Mouse (Mus musculus) mesoderm, embryonic 11.5 days (tissue): ENCODE measurements around the gene Mboat2.

Source experiments
- DNase-seq: peaks from one replicate; pipeline ENCODE4 v3.0.0-alpha.2; 2012; ENCODE audit warnings: low read depth, low spot score

Gene Mboat2

DNA sequence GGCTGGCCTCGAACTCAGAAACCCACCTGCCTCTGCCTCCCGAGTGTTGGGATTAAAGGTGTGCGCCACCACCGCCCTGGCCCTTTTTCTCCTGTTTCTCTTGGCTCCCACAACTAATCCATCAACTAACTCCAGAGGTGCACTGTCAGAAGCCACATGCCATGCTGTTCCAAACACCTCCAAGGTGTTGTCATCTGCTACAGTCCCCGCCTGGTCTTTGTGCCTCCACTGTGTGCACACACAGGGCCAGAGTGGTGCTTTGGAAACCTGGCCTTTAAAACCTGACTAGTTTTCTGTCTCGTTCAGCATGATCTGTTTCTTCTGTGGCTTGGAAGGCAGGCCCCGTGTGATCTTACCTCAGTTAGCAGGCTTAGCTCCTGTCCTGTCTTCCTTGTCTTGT, 113.9 kb downstream of the Mboat2 start:
- DNase-seq = no peak

DNA sequence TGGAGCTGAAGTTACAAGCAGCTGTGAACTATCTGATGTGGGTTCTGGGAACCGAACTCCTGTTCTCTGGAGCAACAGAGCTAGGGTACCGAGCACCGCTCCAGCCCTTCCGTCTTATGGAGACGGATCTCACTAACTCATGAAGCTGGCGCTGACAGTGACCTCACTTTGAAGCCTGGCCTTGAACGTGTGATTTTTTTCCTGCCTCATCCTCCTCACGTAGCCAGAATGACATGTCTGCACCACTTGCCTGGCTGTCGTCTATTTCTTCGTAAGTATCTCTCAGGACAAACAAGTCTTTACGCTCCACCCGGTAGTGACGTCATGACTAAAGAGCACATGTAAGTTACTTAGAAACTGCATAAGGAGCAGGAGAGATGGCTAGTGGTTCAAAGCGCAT, 116.4 kb downstream of the Mboat2 start:
- no peak for DNase-seq

DNA sequence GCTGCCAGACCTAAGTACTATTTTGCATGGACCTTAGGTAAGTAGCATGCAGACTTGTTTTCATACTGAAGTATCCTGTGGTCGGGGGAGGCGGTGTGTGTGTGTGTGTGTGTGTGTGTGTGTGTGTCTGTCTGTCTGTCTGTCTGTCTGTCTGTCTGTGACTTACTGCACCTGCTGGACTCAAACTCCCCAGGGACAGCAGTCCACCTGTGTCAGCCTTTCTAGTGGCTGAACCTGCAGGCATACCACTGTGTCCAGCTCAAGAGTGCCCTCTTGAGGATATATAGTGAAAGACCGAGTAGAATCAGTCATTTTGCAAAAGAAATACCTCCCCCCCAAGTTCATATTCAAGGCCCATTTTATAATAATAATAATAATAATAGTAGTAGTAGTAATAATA, 117.7 kb downstream of the Mboat2 start:
- peak; percentile 76 for DNase-seq

DNA sequence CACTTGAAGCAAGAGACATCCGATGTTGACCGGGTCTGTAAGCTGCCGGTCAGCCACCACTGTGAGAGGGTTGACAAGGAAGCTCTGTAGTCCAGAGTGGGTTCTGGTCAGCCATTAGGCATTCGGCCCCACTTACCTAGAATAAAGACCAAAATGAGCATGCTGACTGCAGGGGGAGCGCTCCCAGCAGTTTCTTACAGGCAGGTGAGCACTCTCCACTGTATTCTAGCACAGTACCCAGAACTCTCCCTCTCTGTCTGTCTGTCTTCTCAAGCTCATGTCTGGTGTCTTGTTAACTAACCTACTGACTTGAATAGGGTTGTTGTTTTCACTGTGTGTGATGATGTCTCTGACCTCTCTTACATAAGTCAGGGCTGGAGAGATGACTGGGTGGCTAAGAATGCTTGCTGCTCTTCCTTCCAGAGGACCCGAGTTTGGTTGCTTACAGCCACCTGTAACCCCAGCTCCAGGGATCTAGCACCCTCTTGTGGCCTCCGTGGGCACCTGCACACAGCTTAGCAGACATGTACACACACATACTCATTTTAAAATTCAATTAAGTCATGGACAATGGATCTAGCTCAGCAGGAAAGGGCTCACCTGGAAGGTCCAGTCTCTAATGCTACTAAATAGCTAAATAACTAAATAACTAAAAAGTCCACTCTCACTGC, 119.8 kb downstream of the Mboat2 start:
- peak; percentile 39 for DNase-seq

DNA sequence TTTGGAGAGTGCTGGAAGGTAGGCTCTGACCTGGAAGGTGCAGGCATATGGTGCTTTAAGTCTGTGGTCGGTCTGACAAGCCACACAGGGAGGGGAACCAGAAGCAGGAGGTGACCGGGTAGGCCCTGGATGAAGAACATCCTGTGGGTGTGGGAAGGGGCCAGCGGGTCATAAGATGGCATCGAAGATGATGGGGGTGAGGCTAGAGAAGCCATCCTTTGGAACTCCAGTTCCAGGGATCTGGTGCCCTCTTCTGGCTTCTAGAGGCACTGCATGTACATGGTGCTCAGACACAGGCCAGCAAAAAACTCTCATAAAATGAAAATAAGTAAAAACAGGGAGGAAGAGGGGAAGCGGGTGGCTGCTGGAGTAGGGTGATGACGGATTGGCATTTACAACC, 121.5 kb downstream of the Mboat2 start:
- peak; percentile 79 for DNase-seq

DNA sequence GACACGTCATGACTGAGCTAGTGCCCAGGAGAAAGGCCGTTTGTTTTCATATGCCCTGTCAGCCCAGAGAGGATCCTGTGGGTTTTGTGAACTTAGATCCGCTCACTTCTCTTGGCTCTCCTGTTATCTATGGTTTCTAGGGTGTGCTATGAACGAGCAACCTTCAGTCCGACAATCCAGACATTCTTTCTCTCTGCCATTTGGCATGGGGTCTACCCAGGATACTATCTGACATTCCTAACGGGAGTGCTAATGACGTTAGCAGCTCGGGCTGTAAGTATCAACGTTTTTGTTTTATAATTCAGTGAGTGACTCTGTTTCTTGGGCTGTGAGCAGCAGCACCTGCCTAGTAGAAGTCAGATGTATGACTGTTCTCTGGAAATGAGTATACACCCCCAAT, 124.5 kb downstream of the Mboat2 start:
- no peak for DNase-seq

DNA sequence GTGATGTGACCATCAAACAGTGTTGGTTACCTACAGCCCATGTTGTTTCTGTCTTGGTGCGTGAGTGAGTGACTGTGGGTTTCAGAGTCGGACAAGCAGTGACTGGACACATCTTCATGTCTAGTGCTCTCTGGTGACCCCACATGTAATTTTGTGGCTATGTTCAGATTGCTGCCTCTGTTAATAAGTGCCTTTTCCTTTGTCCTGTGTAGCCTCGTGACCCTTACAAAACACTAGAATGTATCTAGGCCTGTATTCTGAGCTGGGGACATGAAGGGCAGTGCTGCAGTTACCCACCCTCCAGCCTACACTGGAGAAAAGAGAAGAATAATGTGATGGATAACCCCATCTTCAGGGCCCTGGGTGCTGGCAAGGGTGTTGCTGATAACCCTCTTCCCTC, 127.8 kb downstream of the Mboat2 start:
- DNase-seq = no peak

DNA sequence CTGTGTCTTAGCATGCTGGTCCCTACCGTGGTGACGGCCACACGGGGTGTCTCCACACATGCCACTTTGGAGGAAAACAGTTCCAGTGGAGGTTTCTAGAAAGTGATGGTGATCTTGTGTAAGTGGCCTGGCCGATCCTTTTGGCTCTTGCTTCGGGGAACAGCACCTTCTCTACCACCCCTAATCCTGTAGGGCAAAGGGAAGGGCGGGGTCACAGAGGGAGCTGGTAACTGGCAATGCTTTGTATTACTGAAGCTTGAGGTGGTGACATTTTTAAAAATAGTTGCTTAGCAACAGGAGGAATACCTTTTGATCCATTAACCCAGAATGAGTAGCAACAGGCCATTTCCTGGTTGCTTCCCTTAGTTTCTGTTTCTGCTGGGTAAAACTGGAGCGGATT, 131.1 kb downstream of the Mboat2 start:
- DNase-seq = no peak

DNA sequence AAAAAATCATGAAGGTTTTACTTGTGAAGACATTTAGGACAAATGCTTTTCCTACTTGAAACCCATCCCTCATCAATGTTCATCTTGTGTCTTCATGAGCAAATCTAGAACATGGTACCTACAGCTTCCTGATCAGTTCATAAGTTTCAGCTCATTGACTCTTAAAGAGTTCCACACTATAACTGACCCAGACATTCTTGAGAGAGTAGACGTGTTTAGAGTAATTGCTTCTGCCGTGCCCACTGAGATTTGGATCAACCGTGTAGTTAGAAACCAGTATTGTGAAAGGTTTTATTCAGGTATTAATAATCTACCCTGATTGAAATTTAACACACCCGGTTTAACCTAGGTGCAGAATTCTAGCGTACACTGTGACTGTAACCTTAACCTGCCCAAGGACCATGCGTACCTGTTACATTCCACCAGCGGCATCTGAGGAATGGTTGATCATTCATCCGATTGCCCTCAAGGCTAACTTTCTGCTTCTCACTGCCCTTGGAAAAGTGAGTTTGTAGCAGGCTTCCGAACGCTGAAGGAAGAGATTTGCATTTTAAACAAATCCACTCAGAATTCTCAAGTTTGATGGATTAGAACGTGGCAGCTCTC, 131.8 kb downstream of the Mboat2 start:
- DNase-seq = no peak

DNA sequence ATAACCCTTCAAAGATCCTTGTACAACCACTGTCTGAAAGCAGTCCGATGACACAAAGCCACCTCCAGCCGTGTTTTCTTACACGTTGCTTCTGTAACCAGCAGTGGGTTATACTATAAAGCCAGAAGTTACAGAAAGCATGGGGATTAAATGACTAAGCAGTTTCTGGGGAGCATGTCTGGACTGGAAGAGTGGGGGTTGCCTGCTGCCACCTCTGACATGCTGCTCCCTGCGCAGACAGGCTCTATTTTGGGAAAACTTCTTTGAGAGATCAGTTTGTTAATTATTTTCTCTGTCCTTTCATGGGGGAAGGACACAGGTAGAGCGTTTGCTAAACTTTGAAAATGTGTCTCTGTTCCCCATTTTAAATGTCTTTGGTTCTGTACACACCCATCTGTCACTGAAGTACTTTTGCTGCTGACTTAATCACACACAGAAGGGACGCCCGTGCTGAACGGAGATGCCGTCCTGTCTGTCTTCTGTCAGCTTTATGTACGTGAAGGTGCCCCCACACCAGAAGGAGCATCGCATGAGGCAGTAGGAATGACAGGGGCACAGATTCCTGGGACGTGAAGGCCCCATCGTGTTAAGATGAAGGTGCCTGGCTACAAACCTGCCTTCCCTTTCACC, 132.8 kb downstream of the Mboat2 start:
- no peak for DNase-seq

DNA sequence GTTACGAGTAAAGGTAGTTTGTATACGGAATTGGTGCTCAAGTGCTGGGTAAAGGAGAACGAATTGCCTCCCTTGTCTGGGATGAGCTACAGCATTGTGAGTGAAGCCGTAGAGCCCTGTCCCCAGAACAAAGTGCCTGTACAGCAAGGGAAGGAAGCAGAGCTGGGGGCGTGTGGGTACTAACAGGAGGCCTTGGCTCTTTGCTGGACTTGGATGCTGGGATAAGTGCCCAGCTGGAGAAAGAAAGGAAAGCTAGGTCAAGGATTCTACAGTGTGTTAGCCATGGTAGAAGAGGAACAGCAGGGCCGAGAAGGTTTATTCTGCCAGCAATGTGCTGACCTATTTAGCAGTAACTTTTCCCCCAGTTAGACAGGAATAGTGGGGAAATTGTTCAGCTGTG, 134.7 kb downstream of the Mboat2 start:
- no peak for DNase-seq

DNA sequence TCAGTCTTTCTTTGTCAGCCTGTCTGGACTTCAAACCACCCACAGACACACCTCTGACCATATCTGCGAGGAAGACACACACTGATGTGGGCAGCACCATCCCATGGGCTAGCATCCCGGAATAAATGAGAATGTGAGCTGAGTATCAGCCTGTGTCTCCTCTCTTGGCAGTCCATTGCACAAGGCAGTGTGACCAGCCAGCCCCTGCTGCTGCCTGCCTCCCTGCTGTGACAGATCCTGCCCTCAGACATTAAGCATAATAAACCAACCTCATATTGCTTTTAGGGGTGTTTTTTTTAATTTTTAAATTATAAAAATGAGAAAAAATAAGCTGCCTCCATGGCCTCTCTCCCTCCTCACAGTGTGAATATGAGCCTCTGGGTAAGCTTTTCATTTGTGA, 135.4 kb downstream of the Mboat2 start:
- DNase-seq = no peak

DNA sequence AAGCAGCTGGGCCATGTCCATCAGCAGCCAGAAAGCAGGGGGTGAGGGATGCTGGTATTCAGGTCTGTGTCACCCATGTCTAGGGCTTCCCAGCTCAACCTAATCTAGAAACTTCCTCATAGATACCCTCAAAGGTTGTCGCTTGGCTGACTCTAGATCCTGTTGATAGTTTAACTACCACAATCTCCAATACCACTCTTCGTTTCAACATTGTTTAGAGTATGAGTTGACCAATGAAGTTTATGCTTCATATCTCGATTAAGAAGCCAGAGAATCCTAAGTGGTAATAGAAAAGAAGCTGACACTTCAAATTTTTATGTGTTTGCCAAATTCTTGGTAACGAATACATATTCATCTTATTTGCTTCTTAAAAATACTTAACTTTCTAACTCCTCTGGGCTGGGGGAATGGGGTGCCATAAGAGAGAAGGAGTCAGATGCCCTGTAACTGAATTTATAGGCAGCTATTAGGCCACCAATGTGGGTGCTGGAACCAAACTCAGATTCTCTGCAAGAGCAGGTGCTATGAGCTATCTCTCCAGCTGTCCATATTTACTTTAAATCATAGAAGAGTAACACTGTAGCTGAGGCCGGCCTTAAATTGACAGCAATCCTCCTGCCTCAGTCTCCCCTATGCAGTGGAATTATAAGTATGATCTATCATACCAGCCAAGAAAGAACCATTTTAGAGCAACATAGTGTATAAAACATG, 141.0 kb downstream of the Mboat2 start:
- no peak for DNase-seq

DNA sequence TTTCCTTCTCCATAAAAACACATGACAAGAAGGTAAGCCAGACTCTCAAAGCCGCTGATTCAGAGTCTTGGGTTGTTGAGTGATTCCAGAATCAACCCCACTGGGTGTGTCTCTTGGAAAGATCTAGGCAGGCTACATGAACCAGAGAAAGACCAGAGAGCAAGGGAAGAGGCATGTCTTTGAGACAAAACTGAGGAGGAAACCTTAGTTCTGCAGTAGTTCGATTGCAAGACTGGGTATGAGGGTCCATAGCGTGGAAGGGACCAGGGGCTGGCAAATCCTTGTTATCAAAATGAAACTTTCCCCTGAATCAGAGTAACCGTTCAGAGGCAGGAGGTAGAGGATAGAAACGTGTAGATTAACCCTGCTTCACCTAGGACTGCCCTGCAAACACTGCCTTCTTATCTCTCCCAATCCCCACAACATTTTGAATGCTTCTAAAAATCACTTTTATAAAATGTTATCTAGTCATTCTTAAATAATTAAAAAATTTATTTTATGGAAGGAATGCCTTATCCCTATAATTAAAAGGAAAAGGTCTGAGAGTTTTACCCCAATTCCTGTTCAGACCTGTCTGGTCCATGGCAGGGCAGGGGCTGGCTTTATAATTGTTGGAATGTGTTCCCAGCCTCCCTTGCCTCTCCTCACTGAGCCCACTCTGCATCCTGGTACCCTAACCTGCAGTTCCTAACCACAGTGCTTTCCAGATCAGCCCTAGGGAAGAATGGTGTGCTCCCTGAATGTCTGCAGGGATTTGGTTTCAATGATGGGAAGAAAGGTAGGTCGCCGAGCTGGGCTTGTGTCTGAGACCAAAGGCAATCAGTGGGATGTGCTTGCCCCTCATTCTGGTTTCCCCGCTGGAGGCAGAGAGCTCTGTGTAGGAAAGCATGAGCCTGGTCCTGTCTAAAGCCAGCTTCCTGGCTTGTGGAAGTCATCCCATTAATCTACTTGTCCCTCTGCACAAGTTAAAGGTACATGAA, 142.0 kb downstream of the Mboat2 start:
- no peak for DNase-seq

DNA sequence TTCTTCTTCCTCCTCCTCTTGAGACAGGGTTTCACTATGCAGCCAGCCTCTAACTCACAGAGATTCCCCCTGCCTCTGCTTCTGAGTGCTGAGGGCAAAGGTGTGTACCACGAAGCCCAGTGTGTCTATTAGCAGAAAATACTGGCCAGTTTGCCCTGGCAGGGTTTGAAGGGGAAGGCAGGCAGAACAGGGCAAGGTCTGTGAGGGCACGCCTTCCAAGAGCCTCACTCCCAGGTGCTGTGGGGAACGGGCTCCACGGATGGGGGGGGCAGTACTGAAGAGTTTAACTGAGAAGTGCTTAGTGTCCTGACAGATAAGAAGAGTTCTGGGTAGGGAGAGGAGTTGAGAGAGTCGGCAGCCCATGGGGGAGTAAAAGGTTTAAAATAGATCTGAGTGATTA, 142.9 kb downstream of the Mboat2 start:
- DNase-seq = no peak

DNA sequence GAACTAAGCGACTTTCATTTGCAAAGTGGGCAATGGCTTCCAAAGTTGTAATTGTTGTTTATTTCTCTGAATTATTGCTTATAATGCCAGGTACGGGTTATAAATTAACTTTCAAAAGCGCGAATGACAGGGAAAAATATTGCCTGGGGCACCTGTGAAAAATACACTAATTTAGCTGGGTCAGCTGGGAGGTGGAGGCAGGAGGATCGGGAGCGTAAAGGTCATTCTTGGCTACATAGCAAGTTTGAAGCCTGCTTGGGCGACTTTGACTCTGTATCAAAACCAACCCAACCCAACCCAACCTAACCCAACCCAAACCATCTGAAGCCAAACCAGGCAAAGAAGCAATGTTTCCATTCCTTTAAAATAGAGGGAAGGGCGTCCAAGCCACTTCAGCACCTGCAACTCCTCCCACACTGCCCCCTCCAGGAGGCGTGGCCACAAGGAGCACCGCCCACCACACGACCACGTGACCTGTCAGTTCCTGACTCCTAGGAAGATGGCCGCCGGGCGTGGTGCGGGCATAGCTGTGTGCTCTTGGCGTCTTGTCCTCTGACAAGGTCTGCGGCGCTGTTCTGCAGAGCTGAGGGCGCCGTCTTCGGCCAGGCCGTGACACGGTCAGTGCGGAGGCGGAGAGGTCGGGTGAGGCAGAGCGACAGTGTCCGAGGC, 143.9 kb downstream of the Mboat2 start, which contains the start of gene Kidins220:
Gene Kidins220 (plus strand): TSS at position 480 of the 669 bp plus-strand sequence.
- peak; percentile 91 for DNase-seq

DNA sequence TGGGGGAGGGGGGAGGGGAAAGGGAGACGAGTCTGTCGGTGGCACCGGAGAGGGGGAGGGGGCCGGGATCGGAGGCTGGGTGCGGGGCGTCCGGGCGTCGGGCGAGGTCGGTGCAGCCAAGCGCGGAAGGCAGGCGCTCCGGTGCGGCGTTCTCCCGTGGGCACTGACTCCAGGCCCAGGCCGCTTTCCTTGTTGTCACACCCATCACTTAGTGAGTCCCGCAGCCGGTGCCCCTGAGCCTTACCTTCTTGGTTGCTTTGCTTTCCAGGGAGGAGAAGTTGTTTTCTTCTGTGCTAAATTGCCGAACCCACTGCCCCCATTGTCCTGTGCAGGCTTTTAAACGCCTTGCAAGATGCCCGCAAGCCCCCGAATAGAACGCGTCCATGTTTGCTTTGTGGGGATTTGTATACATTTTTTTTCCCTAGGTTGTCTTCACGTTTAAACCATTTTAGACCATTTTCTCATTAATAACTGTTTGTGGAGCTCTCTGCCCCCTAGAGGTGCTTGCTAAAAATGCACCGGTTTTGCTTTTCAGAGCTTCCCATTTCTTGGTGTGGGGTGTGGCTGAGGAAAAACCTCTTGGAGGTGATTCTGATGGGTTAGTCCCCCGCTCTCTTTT, 144.5 kb downstream of the Mboat2 start:
- peak; percentile 81 for DNase-seq

DNA sequence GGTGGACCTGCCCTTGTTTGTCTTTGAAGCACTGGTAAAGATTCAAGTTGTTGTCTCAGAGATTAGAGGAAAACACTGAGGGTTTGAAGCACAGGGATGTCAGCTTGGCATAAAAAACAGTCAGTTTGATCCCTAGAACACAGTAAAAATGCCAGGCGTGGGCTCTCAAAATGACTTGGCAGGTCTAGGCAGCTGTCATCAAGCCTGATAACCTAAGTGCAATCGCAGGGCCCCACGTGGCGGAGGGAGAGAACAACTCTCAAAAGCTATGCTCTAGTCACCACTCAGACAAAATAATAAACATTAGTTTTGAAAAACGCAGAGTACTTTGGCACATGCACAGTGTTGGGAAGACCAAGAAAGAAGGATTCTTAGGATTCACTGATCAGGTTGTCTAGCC, 154.5 kb downstream of the Mboat2 start:
- no peak for DNase-seq

DNA sequence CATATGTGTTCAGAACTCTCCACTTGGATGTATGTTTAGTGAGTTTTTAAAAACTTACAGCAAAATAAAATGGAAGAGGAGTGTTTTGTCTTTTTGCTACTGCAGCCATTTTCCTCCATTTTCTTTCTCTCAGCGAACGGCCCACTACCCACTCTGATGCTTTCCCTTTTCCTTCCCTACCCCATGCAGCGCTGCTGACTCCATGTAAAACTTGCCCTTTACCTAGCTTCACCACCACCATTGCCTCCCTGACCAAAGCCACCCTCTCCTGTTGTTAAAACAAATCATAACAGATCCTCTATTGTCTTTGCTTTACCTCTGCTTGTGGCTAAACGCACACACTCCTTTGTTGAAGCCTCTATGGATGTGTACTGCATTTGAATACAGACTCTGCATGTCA, 164.7 kb downstream of the Mboat2 start:
- DNase-seq = no peak

DNA sequence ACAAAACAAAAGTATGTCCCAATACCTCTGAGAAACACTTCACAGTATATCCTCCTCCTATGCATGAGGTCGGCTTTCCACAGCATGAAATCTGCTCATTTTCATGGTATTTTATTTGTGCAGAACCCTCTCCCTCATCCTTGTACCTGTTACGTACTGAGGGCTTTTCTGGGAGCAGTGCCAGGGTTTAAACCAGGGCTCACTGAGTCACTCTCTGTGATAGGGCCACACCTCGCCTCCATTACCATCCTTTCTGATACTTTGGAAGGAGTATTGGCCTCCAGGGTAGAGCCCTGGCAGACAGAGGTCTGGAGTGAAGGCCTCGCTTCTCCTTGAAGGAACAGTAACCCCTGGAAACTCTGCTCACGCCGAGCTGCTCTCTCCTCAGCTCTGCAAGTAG, 174.7 kb downstream of the Mboat2 start:
- no peak for DNase-seq
